Mouse (Mus musculus): ENCODE measurements at regions not wholly inside any gene's neighbourhood (a gene's known extent, or its start where the extent isn't known, plus 50 kb on each side); places are given as distances from the start of the nearest gene placed in this dataset.
A peak's percentile ranks its signal among the peaks of the same experiment; 100 is the strongest.

DNA sequence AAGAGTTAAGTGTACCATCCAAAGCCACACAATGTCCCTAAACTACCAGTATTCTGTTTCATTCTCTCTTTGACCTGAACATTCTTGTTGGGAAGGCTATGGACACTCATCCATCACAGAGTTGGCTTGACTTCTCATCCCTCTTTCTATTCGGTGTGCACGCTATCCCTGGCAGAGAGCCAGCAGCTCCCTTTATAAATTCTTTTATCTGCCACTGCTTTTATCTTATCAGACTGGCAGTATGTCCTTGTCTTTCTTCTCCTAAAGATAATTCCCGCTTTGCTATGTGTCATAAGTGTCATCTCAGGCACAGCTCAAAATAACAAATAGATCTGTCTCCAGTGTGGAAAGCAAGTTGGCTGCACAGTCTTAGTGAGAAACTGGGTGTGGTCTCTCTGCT, 106.6 kb upstream of the Lipc start:
- DNase-seq (ENCODE audit: low read depth, low spot score) = no peak

DNA sequence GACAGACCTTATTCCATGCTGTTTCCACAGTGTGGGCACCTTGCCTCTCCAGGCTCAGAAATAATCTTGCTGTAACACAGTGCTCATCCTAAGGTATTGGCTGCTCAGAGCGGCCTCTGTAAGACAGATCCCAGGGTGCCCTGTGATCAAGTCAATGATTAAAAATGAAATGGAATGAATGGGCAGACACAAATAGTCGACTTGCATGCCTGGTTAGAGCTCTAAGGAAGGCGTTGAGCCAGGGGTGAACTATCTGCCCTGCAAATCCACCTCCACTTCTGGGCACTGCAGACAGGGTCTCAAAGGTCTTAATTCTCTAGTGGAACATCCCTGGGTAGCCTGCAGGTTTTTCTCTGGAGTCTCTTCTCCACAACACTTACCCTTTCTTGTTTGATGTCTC, 104.8 kb upstream of the Lipc start:
- no peak for DNase-seq (ENCODE audit: low read depth, low spot score)

DNA sequence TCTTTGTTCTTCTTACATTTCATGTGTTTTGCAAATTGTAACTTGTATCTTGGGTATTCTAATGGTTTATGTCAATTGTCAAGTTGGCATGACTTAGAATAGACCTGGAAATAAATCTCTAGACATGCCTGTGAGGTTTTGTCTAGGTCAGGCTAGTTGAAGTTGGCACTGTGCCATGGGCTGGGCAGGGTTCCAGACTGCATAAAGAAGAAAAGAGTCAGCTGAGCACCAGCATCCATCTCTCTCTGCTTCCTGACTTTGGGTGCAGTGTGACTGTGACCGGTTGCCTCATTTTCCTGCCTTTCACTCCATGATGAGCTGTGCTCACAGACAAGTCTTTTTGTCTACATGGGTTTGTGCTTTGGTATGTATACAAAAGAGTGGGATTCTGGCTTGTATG, 91.9 kb upstream of the Lipc start:
- no peak for DNase-seq (ENCODE audit: low read depth, low spot score)

DNA sequence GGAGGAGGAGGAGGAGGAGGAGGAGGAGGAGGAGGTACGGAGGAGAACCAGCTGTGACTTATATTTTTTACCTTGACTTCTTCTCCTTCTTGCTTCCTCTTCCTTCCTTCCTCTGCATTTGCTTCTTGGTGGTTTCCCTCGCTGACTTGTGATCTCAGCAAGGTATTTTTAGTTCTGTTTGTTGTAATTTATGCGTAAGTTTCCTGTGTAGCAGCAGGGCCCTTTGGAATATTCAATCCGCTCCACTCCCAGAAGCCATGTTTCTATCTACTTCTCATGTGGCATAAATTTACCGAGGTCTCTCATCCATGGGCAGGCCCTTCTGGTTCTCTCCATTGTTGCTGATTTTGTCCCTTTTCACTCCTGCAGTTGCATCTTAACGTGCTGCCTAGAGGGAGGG, 83.3 kb upstream of the Lipc start:
- DNase-seq (ENCODE audit: low read depth, low spot score) = no peak

DNA sequence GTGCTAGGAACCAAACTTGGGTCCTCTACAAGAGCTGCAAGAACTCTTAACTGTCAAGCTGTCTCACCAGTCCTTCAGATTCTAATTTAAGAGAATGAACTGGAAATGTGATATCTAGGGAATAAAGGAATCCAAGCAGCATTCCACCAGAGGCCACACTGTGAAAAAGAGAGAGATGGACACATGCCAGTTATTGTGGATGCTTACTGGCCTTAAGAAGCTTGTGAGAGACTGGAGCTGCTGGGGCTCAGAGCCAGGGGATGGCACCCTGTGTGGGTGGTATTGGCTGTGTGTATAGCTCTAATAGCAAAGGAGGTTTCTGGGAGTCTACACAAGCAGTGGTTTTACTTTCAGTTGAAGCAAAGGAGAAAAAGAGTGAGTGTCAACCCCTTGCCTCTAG, 80.1 kb upstream of the Lipc start:
- DNase-seq (ENCODE audit: low read depth, low spot score) = no peak

DNA sequence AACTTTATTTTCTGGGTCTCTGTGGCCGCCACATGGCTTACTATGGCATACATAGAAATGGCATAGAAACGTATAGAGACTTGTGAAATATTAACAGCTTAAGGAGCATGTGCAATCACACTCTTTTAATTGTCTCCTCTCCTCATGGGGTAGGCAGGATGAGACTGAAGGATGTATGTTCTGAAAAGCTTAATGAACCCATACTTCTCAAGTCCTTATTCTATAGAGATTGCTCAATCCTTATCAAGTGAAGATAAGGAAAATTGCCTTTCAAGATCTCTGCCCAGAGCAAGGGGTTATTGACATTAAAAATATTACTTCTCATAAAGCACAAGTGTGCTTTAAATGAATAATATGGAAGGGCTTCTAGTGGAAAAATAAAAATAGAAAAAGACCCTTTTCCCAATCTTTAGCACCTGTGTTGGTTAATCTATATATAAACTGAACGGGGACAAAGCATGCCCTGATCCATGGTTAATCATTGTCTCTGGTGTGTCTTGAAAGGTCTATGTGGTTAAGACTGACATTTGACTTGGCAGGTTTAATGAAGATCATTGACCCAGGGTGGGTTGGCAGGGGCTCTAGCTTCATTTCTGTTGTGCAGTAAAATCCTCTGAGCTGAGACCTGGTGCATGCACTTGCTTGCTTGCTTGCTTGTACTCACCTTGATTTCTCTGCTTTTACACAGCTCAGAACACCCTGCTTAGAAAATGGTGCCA, 78.3 kb upstream of the Lipc start:
- DNase-seq (ENCODE audit: low read depth, low spot score) = no peak

DNA sequence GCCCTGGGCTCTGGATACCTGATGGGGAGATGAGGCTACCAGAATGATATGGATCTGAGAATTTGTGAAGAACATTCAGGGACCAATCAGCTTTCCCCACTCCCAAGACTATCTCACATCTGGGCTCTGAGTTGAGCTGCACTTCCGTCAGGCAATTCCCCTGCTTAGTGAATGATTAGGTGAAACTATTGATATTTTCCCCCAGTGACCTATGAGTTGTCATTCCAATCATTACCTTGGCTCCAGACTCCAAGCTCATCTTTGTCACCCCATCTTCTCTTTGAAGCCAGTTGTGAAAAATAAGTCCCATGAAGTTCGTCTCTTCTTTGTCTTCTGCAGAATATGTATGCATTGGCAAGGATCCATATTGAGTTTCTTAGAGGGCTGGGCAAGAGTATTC, 76.1 kb upstream of the Lipc start:
- DNase-seq (ENCODE audit: low read depth, low spot score) = no peak

DNA sequence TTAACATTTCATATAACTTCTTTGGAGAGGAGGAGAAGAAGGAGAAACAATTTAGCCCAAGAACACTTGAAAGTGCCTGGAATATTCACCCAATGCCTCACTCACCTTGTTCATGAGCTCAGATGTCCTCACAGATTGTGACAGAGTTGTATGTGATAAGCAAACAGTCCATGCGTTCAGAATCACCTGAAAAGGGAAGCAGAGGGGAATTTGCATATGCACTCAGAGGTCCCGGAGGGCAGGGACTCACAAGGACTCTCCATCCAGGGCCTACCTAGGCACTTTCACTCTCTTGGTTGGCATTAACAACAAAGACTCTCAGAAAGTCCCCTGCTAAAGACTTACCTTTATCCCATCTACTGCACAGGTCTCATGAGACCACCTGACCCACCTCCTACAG, 75.6 kb upstream of the Lipc start:
- no peak for DNase-seq (ENCODE audit: low read depth, low spot score)

DNA sequence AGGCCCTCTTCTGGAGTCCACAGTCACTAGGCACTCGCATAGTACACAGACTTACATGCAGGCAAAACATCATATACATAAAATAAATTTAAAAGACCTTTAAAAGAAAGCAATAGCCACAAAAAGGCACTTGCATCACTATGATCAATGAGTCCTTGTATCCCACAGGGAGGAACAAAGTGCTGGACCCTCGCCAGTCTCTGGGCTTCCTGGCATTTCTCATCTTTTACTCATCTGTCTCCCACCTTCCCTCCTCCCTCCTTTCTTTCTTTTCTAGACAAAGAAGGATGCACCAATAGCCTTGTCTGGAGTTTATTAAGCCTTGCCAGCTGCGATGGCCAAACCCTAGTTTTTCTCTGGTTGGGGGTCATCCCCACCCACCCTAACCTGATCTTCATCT, 73.2 kb upstream of the Lipc start:
- DNase-seq (ENCODE audit: low read depth, low spot score) = no peak

DNA sequence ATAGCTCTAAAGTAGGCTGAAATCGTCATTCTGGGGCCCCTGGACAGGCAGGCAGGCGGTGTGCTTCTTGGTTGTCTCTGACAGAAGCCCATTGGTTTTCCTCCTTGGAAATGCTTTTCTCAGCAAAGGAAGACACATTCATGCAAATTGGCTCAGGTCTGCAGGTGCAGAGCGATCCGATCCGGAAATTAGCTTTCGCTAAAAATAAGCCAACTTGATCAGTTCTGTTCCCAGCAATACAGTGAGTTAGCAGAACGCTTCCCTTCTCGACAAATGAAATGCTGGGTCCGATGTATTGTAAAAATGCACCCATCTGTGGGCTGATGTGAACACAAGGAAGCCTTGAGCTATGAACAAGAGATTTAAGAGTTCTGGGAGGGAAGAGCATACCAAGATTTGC, 66.2 kb upstream of the Lipc start:
- DNase-seq (ENCODE audit: low read depth, low spot score) = no peak

DNA sequence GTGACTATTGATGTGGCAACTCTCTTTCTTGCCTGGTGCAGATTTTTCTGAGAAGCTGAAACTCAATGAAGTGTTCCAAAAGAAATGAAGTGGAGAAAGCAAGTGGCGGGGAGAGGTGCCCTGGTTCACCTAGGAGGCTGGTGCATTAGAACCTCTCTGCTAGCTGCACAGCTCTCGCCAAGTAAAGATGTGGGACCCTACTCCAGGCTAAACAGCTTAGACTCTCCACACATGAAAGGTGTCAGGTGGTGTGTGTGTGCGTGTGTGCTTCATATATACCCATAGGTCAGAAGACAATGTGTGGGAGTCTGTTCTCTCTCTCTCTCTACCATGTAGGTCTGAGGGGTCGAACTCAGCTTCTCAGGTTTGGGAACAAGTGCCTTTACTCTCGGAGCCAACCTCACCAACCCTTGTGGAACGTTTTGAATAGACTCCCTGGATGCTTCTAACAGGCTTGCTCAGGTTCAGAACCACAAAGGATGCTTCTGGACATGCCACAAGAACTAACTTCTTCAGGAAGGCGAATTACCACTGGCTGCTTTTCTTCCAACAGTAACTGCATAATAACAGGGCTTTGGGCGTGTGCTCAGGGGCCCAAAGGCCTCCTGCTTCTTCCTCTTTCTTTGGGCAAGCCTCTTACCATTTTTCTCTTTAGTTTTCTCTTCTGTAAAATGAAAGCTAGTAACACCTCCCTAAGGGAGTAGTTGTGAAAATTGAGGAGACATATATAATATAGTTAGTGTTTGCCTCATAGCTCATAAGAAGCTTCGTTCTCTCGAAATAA, 65.6 kb upstream of the Lipc start:
- DNase-seq (ENCODE audit: low read depth, low spot score) = no peak

DNA sequence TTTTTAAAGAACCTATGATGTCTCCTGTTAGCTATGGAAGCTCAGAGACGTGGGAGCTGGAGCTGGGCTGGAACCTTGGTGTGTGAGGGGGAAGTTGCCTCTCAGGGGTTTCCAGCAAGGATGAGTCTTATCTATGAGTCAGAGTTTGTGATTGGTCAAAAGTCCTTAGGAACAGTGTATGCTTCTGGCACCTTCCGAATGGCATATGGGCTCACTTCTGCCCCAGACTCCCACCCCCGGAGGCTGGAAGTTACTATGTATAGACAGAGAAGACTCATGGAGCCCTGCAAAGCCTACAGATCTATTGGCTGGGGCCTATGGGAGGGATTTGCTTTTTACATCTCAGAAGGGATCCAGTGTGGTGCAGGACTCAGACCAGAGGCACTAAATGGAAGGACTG, 63.9 kb upstream of the Lipc start:
- peak; percentile 86 for DNase-seq (ENCODE audit: low read depth, low spot score)

DNA sequence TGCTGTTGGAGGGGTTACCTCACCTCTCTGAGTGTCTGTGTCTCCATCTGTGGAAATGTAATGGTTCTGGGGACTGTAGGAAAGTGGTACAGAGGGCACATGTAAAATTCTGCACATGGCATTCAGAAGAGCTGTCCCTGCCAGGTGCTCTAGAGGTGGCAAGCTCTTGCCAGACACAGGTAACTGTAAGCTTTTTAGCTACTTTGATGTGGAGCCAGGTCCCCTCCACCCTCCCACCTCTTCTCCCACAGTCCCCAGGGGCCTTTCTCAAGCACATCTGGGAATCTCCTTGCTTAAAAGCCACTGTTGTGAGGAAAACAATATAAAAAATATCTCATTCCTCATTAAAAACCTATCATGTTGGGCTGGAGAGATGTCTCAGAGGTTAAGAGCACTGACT, 63.4 kb upstream of the Lipc start:
- DNase-seq (ENCODE audit: low read depth, low spot score) = no peak

DNA sequence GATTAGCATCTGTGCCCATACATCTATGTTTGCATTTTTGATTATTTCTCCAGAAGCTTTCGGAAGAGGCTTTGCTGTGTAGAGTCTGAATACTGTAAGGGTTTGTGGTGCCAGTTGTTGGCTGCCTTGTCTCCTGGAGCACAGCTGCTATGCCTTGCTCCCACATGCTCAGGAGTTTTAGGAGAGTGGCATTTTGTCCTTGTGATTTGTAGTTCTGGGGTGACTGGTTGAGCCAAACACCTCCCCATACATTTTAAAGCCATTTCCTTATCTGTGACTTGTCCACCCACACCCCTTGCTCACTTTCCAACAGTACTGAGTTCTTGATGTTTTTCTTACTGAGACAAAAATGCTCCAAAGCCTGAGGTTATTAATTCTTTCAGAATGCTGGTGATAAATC, 60.4 kb upstream of the Lipc start:
- DNase-seq (ENCODE audit: low read depth, low spot score) = peak; percentile 67

DNA sequence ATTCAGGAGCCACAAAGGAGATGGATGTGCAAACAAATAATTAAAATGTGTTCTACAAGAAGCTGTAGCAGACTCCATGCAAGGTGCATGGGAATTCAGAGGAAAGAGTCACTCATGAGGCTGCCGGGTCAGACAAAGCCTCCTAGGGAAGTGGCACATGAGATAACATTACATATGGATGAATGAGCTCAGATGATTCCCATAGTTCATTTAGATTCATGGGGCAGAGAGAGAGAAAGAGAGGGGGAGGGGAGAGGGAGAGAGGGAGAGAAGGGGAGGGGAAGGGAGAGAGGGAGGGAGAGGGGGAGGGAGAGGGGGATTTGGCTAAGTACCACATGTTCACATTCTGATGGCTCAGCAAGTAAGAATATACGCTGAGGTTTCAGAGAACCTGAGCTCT, 52.6 kb upstream of the Lipc start:
- no peak for DNase-seq (ENCODE audit: low read depth, low spot score)
